Mouse (Mus musculus) bone marrow, adult 2 months (tissue): ENCODE measurements around the gene Gm45808. TPM values are rescaled to one million over a fixed set of nuclear protein-coding genes. Genes with fewer than 3 reads are reported as not detected.
A peak's percentile ranks its signal among the peaks of the same experiment; 100 is the strongest.
"Not testable (repeated sequence)": the region's sequence is repeated elsewhere in the genome, so short reads cannot be mapped to it uniquely, and the experiment has no call there.

Source experiments
- H3K27ac ChIP-seq: fragments of 200-500 bp; 2 replicates; pipeline ENCODE4 v1.5.1; 2012; ENCODE audit warnings: low read depth, mild to moderate bottlenecking, control low read depth, inconsistent platforms, low read length; ENCODE audit not compliant: control insufficient read depth, poor library complexity, insufficient read depth
- H3K4me1 ChIP-seq: fragments of 200-500 bp; 2 replicates; pipeline ENCODE4 v1.6.1; 2011; ENCODE audit warnings: low read length; ENCODE audit not compliant: control insufficient read depth, insufficient read depth
- H3K4me3 ChIP-seq: fragments of 200-500 bp; replicated peaks from 2 replicates; pipeline ENCODE3; 2011; ENCODE audit warnings: mild to moderate bottlenecking, low read depth, low read length, control low read depth; ENCODE audit not compliant: control insufficient read depth
- CTCF ChIP-seq: fragments of 200-500 bp; IDR thresholded peaks from 2 replicates; pipeline ENCODE4 v1.5.1; 2011; ENCODE audit warnings: low read length, control low read depth; ENCODE audit not compliant: control insufficient read depth, insufficient read depth
- POLR2A ChIP-seq: fragments of 200-500 bp; IDR thresholded peaks from 2 replicates; pipeline ENCODE4 v1.6.1; 2011; ENCODE audit warnings: low read depth, mild to moderate bottlenecking, control low read depth, low read length, borderline replicate concordance; ENCODE audit not compliant: control insufficient read depth
- WGBS: fragments of 180-500 bp; shearing (Covaris S2); methylation state at CpG from one replicate; pipeline ENCODE4 v1.1.7; 2018; 5-methylcytosine and 5-hydroxymethylcytosine counted together
- polyA plus RNA-seq: library from polyadenylated mRNA; stranded (reverse); fragments of >200 nt; gene quantifications from 2 replicates; pipeline ENCODE4 v1.2.4, GENCODE M21; 2011; ENCODE audit warnings: low replicate concordance; ENCODE audit not compliant: missing spikeins, insufficient read depth, insufficient read length

Gene Gm45808
- polyA plus RNA-seq = not detected in 2 replicates

GRCm38 (mm10) chr7:45486761-45487415, at the start of gene Gm45808:
Gm45808 (minus strand) TSS chr7:45486811.
- Histone ChIP-seq H3K27ac (no peak within 1 kb of the TSS), H3K4me3 (no peak within 1 kb of the TSS), H3K4me1 (no peaks in the 10 kb centered on the region; the same call in 1 of the 2 replicates)
- TF ChIP-seq POLR2A (no peak), CTCF (no peak)
- 84% methylated on average over 12 of the region's 12 CpGs for WGBS

- Histone ChIP-seq H3K4me1 (no peaks in the 10 kb centered on the region), H3K27ac (no peak overlapping the region), H3K4me3 (no peak overlapping the region)
- TF ChIP-seq CTCF (no peak), POLR2A (no peak)
- WGBS = 76% methylated on average over 1 of the region's 1 CpGs
Observed at GRCm38 (mm10) chr7:45535676-45536075, 49.1 kb upstream of the Gm45808 start.

GRCm38 (mm10) chr7:45530643-45531042, 44.0 kb upstream of the Gm45808 start:
- TF ChIP-seq CTCF (no peak), POLR2A (no peak)
- Histone ChIP-seq H3K27ac (no peak overlapping the region), H3K4me1 (no peaks in the 10 kb centered on the region; the same call in none of the 2 replicates), H3K4me3 (no peak overlapping the region)
- 64% methylated on average over 2 of the region's 2 CpGs for WGBS

GRCm38 (mm10) chr7:45529461-45529860, 42.9 kb upstream of the Gm45808 start:
- H3K4me3 ChIP-seq = no peak overlapping the region
- H3K27ac ChIP-seq = no peak overlapping the region
- WGBS = 5% methylated on average over 6 of the region's 6 CpGs

GRCm38 (mm10) chr7:45527169-45527568, 40.6 kb upstream of the Gm45808 start:
- 68% methylated on average over 6 of the region's 6 CpGs for WGBS
- H3K4me1 ChIP-seq = not testable (repeated sequence)
- Histone ChIP-seq H3K27ac (peak overlapping the region; percentile 12; the same call in 1 of the 2 replicates), H3K4me3 (peak overlapping the region; percentile 29)

More at GRCm38 (mm10) chr7:45529461-45529860, 42.9 kb upstream of the Gm45808 start:
- no peaks in the 10 kb centered on the region; the same call in none of the 2 replicates for H3K4me1 ChIP-seq
- TF ChIP-seq POLR2A = no peak
- TF ChIP-seq CTCF = no peak

GRCm38 (mm10) chr7:45526474-45527120, 40.0 kb upstream of the Gm45808 start:
- Histone ChIP-seq H3K4me3 (peak overlapping the region; percentile 92), H3K4me1 (peaks cover 1% of the 10 kb centered on the region), H3K27ac (peak overlapping the region; percentile 98)
- 20% methylated on average over 7 of the region's 7 CpGs for WGBS
- TF ChIP-seq POLR2A (no peak), CTCF (no peak)

GRCm38 (mm10) chr7:45525809-45526473, 39.3 kb upstream of the Gm45808 start, which contains the start of the genes Ppp1r15a and Plekha4:
Ppp1r15a (minus strand) TSS chr7:45526268.
Plekha4 (plus strand) TSS chr7:45526330.
- WGBS = under 1% methylated on average over 54 of the region's 54 CpGs
- Histone ChIP-seq H3K27ac (peak within 1 kb of the TSS; percentile 98), H3K4me3 (peak within 1 kb of the TSS; percentile 92), H3K4me1 (peaks cover 1% of the 10 kb centered on the region)
- no peak; the same call in 1 of the 2 replicates for TF ChIP-seq POLR2A
- TF ChIP-seq CTCF = no peak

GRCm38 (mm10) chr7:45524841-45525621, 38.4 kb upstream of the Gm45808 start:
- TF ChIP-seq CTCF (no peak), POLR2A (peak; percentile 72)
- Histone ChIP-seq H3K4me3 (peak overlapping the region; percentile 92), H3K4me1 (peaks cover 1% of the 10 kb centered on the region), H3K27ac (peak overlapping the region; percentile 98)
- WGBS = 10% methylated on average over 12 of the region's 12 CpGs
